Mouse (Mus musculus) kidney, adult 2 months (tissue): Measurements from ENCODE around the gene Neurod2.

Experiments
- CTCF ChIP-seq: fragments of 200-500 bp; conservative IDR thresholded peaks from 2 replicates; pipeline ENCODE4 v1.5.1; 2011; ENCODE audit warnings: low read depth, mild to moderate bottlenecking, control low read depth, low read length, moderate library complexity, mixed read lengths; ENCODE audit not compliant: insufficient read depth, insufficient read length
- POLR2A ChIP-seq: fragments of 200-500 bp; IDR thresholded peaks from one replicate; pipeline ENCODE4 v1.6.1; 2011; ENCODE audit warnings: low read depth, low read length, control low read depth

DNA sequence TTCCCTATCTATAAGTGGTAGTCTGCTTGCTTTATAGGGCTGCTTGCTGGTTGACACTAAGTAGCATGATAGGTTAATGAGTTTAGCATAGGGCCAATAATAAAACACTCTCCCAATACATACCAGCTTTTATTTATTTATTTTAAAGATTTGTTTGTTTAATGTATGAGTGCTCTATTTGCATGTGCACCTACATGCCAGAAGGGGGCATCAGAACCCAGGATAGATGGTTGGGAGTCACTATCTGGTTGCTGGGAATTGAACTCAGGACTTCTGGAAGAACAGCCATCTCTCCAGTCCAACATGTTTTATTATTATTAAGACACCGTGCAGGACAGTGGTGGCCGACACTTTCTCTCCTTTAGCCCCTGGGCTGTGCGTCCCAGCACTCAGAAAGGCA lies 2.7 kb upstream of the Neurod2 start:
- TF ChIP-seq CTCF (no peak), POLR2A (no peak)
